Mouse (Mus musculus): ENCODE data around the gene Plekhn1. TPM values are rescaled to one million over a fixed set of nuclear protein-coding genes. Genes with fewer than 3 reads are reported as not detected.

Gene Plekhn1
- polyA plus RNA-seq, 1 experiment from 2014 or later: 18.2 TPM

DNA sequence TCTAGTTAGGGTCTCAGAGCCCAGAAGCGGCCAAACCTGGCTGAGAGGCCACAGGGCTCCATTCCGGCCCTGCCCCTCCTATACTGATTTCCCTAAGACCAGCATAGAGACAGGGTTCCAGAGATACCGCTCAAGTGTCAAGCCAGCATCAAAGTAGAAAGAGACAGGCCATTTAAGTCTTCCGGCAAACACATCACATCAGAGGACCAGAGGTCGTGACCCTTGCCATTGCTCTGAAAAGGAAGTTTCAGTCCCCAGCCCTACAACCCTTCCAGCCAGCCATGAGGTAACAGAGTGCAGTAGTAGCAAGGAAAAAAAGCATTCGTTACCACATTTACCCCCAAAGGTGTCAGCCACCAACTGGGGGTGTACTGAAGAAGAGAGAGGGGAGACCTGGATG lies 40.3 kb downstream of the Plekhn1 start:
- Histone ChIP-seq H3K4me1 (replicated peaks) (peaks cover 66% of the 10 kb centered on the region), H3K9me3 (replicated peaks) (no peaks in the 10 kb centered on the region), H3K9ac (no peak overlapping the region), H3K4me2 (0 out of 2 replicates have a peak overlapping the region, but pooled peaks have one; percentile 99), H3K4me3 (no peak overlapping the region), H3K36me3 (peaks cover 45% of the 10 kb centered on the region), H3K27ac (ENCODE audit: poor library complexity, severe bottlenecking) (no peak overlapping the region), H3K27me3 (replicated peaks) (no peaks in the 10 kb centered on the region)
- ATAC-seq (ENCODE audit: insufficient number of reproducible peaks, low FRiP score): no peak
- WGBS: 50% methylated on average over 6 of the region's 6 CpGs

DNA sequence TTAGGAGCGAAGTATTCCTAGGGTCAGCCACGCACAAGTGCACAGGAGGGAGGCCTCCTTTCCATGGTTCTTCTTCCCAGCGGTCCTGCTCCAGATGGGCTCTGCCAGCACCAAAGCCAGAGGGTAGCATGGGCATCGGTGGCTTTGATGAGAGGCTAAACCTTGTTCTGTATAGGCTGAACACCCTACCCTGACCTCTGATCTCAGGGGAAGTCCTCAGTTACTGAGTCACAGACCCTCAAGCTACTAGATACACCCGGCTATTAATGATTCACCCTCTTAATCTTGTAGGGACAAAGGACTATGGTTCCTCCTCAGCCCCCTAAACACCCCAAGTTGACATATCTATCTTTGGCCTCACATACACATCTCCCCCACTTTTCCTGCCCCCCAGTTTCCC lies 40.8 kb downstream of the Plekhn1 start:
- Histone ChIP-seq H3K4me2 (no peak overlapping the region), H3K9me3 (replicated peaks) (no peaks in the 10 kb centered on the region), H3K4me1 (replicated peaks) (peaks cover 70% of the 10 kb centered on the region), H3K4me3 (no peak overlapping the region), H3K9ac (no peak overlapping the region), H3K27me3 (replicated peaks) (no peaks in the 10 kb centered on the region), H3K36me3 (peaks cover 45% of the 10 kb centered on the region), H3K27ac (ENCODE audit: poor library complexity, severe bottlenecking) (no peak overlapping the region)
- 71% methylated on average over 5 of the region's 5 CpGs for WGBS
- no peak for ATAC-seq (ENCODE audit: insufficient number of reproducible peaks, low FRiP score)

DNA sequence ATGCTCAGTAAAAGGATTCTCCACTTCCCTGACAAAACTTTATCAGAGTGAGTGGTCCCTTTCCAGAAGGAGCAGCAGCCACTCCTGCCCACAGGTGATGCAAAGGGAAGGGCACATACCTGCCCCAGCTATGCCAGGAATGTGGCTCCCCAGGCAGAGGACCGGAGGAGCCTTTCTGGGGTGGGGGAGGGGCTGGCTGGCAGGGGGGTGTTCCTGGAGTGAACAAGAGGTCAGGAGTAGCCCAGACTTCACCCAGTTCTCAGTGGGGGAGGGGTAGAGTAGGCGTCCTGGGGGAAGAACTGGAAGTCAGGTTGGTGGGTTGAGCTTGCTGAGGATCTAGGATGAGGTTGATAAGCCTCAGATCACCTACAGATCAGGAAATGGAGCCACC lies 41.5 kb downstream of the Plekhn1 start:
- H3K4me2 ChIP-seq: peak overlapping the region; percentile 14; the same call in 1 of the 2 replicates
- no peaks in the 10 kb centered on the region for H3K27me3 ChIP-seq (replicated peaks)
- 18% methylated on average over 2 of the region's 2 CpGs for WGBS
- H3K9ac ChIP-seq: no peak overlapping the region
- ATAC-seq (ENCODE audit: insufficient number of reproducible peaks, low FRiP score): no peak
- H3K4me3 ChIP-seq: no peak overlapping the region
- H3K4me1 ChIP-seq (replicated peaks): peaks cover 74% of the 10 kb centered on the region
- H3K9me3 ChIP-seq (replicated peaks): no peaks in the 10 kb centered on the region
- H3K36me3 ChIP-seq: peaks cover 45% of the 10 kb centered on the region
- H3K27ac ChIP-seq (ENCODE audit: poor library complexity, severe bottlenecking): no peak overlapping the region

DNA sequence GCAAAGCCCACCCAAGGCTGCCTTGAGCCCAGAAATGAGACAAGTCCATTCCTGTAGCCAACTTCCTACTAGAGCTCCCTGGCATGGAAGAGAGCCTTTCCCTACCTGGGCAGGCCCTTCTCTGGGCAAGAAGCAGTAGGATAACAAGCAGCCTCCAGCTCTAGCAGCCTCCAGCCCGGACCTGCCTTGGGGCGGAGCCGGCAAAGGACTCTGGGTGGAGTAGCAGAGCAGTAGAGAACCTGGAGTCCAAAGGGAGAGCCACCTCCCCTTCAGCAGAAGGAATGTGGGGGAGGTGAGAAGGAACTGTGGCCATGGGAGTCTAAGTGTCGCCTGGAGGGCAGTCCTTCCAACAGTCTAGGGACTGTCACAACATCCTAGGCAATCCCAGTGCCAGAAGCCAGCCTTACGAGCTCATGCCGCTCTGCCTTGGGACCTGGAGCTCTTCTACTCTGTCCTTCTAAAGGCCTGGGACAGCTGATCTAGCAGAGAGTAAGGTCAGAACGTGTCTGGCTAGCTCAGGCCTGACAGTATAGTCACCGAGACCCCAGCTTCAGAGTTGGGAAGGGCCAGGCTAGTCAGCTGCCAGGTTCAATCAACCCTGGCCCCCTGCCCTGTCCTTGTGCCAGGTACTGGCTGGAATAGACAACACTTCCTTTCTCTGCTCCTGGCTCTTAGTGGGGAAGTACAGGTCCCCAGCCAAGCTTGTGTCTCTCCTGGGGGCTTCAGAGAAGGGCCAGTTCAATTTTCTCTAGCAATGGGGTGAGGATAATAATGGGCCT lies 42.0 kb downstream of the Plekhn1 start:
- H3K9ac ChIP-seq: 0 out of 2 replicates have a peak overlapping the region, but pooled peaks have one; percentile 18
- no peaks in the 10 kb centered on the region for H3K27me3 ChIP-seq (replicated peaks)
- no peak overlapping the region for H3K4me3 ChIP-seq
- H3K4me1 ChIP-seq (replicated peaks): peaks cover 78% of the 10 kb centered on the region
- ATAC-seq (ENCODE audit: insufficient number of reproducible peaks, low FRiP score): no peak
- peak overlapping the region; percentile 14; the same call in 1 of the 2 replicates for H3K4me2 ChIP-seq
- no peaks in the 10 kb centered on the region for H3K9me3 ChIP-seq (replicated peaks)
- H3K27ac ChIP-seq (ENCODE audit: poor library complexity, severe bottlenecking): no peak overlapping the region; the same call in 1 of the 2 replicates
- WGBS: 45% methylated on average over 8 of the region's 8 CpGs
- peaks cover 45% of the 10 kb centered on the region for H3K36me3 ChIP-seq

DNA sequence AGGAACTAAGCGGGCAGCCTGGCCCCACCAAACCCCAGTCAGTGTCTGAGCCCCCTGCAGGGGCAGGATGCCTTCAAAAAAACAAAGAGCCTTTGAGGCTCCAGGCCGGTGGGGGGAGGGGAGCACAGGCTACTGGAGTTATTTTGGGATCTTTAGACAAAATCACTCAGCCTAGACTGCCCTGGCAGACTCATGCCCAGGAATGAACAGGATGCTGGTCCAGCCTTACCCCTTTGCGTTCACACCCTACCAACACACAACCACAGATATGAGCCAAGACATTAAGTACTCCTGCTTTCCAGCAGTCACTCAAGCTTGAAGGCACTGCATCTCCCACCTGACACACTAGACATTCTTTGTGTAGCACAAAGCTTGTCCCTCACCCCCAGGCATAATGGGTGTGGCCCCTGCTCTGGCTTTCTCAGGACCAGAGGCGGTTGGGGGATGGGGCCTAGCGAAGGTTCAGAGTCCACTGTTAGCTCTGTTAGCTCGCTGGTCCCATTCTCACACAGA lies 45.8 kb downstream of the Plekhn1 start:
- no peak overlapping the region for H3K4me3 ChIP-seq
- H3K9ac ChIP-seq: no peak overlapping the region
- H3K4me2 ChIP-seq: peak overlapping the region; percentile 27
- peak overlapping the region; percentile 49; the same call in 1 of the 2 replicates for H3K27ac ChIP-seq (ENCODE audit: poor library complexity, severe bottlenecking)
- H3K4me1 ChIP-seq (replicated peaks): peaks cover 91% of the 10 kb centered on the region
- no peaks in the 10 kb centered on the region for H3K27me3 ChIP-seq (replicated peaks)
- 14% methylated on average over 6 of the region's 6 CpGs for WGBS
- 0 out of 2 replicates have a peak, but pooled peaks have one; percentile 9 for ATAC-seq (ENCODE audit: insufficient number of reproducible peaks, low FRiP score)
- H3K9me3 ChIP-seq (replicated peaks): no peaks in the 10 kb centered on the region
- H3K36me3 ChIP-seq: peaks cover 44% of the 10 kb centered on the region

DNA sequence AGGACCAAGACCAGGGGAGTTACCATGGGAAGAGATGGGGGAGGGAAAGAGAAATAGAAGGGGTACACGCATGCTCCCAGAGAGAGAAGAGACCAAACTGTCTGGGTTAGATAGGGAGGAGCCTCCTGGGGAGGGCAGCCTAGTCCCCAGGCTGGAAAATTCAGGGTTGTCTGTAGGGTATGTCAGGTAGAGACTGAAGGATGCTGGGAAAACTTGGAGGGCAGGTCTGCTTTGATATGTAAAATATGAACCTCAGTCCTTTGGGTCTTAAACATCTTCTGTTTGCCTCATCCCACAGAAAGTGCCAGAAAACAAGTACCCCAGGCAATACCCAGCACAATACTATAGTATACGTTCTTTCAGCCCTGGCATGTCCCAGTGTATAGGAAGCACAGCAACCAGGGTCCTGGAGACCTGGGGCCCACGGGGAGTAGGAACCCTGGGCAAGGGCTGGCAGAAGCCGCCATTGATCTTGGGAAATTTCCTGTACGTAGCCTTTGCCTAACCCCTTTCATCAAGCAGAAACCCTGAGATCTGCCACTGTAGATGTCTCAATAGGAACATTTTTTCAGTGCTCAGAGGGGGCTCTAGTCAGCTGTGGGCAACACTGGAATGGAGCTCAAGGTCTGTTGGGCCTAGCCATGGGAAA lies 46.4 kb downstream of the Plekhn1 start:
- Histone ChIP-seq H3K4me1 (replicated peaks) (peaks cover 85% of the 10 kb centered on the region), H3K36me3 (peaks cover 44% of the 10 kb centered on the region), H3K9me3 (replicated peaks) (no peaks in the 10 kb centered on the region), H3K27ac (ENCODE audit: poor library complexity, severe bottlenecking) (peak overlapping the region; percentile 49; the same call in 1 of the 2 replicates), H3K9ac (no peak overlapping the region), H3K4me3 (no peak overlapping the region), H3K27me3 (replicated peaks) (no peaks in the 10 kb centered on the region), H3K4me2 (peak overlapping the region; percentile 27)
- 59% methylated on average over 5 of the region's 5 CpGs for WGBS
- no peak for ATAC-seq (ENCODE audit: insufficient number of reproducible peaks, low FRiP score)

DNA sequence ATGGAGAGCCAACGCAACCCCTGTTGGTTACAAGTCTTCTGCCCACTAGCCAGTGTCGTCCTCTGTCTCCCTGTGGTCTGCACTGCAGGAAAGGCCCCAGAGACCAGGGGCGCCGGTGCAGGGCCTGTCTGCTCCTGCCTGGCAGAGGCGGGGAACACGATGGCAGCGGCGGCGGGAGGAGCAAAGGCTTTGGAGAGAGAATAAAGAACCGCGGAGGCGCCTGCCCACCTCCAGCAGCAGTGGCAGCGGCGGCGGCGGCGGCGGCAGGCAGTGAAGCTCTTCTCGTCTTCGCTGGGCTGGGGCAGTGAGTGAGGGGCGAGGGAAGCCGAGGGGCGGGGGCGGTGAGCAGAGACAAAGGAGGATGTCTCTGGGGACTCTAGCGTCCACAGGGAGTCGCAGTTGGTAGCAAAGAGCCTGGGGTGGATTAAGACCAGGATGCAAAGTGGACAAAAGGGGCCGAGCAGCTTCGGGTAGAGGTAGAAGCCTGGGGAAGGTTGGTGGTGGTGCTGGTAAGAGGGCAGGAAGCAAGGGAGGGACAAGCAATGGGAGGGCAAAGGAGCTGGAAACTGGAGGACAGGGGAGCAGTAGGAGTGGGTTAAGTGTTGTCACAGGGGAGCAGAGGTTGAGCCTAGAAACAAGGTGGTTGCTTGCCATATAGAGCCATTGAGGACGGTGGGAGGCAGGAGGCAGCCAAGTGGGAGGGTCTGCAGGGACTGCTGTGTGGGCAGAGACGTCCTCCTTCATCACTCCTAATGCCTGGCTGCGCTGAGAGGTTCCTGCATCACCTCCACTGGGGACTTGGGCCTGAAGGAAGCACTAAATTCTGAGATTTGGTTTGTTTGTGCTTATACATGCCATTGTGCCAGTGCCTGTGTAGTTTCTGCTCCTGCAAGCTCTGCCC lies 48.5 kb downstream of the Plekhn1 start:
- no peak for ATAC-seq (ENCODE audit: insufficient number of reproducible peaks, low FRiP score)
- H3K27ac ChIP-seq (ENCODE audit: poor library complexity, severe bottlenecking): peak overlapping the region; percentile 64

DNA sequence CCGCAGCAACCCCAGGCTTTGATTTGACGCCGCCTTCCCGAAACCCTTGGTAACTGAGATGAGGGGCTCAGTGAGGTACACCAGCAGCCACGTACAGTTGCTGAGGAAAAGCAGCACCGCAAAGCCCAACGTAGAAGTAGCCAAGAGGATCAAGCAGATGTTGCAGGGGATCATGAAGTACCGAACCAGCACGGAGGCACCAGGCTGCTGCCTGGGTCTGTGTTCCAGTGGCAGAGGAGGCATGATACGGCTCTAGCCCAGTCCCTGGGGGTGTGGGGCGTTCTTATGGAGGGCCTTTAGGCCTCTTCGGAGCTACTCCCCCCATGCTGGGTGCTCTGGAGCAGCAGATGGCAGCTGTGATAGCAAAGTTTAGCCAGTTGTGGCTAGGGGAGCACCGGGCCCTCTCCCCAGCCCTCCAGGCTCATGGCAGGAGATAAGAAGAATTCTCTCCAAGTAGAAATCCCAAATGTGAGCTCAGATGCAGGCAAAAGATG lies 49.2 kb downstream of the Plekhn1 start:
- no peak for ATAC-seq (ENCODE audit: insufficient number of reproducible peaks, low FRiP score)
- Histone ChIP-seq H3K27ac (ENCODE audit: poor library complexity, severe bottlenecking) (peak overlapping the region; percentile 64), H3K4me2 (peak overlapping the region; percentile 66), H3K9ac (peak overlapping the region; percentile 74), H3K9me3 (replicated peaks) (no peaks in the 10 kb centered on the region), H3K36me3 (peaks cover 32% of the 10 kb centered on the region), H3K4me1 (replicated peaks) (peaks cover 63% of the 10 kb centered on the region), H3K27me3 (replicated peaks) (no peaks in the 10 kb centered on the region), H3K4me3 (peak overlapping the region; percentile 37)
- WGBS: 64% methylated on average over 13 of the region's 13 CpGs

More for the DNA sequence above, 48.5 kb downstream of the Plekhn1 start:
- Histone ChIP-seq H3K4me2 (peak overlapping the region; percentile 66), H3K9me3 (replicated peaks) (no peaks in the 10 kb centered on the region), H3K36me3 (peaks cover 35% of the 10 kb centered on the region), H3K4me1 (replicated peaks) (peaks cover 69% of the 10 kb centered on the region), H3K27me3 (replicated peaks) (no peaks in the 10 kb centered on the region), H3K4me3 (peak overlapping the region; percentile 37), H3K9ac (peak overlapping the region; percentile 74)
- WGBS: 8% methylated on average over 30 of the region's 31 CpGs

DNA sequence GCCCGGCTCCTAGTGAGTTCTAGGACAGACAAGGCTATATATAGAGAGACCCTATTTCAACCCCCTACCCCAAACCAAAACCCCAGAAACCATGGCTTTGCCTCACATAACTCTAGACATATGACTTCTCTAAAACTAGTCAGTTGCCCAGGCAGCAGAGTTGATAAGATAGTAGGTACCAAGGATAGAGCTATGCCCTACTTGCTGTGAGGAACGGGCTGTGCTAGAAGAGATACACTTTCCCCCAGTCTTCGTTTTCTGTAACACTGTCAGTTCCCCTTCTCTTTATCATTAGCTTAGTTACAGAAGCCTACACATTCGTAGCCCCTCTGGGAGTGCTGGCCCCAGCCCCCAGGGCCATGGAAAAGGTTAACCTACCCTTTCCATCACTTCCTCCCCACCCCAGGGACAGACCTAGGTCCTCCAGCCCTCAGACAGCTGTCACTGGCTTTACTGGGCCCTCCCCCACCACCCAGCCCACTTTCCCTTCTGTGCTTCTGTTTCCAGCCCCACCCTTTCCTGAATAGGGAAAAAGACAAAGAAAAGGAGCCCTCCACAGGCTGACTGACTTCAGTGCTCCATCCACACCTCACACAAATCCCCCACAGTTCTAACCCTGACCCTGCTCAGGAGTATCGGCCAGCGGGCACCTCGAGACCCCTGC lies 50.2 kb downstream of the Plekhn1 start:
- peak overlapping the region; percentile 24; the same call in 1 of the 2 replicates for H3K4me2 ChIP-seq
- H3K36me3 ChIP-seq: peaks cover 36% of the 10 kb centered on the region
- ATAC-seq (ENCODE audit: insufficient number of reproducible peaks, low FRiP score): peak; percentile 62
- H3K9me3 ChIP-seq (replicated peaks): no peaks in the 10 kb centered on the region
- H3K27me3 ChIP-seq (replicated peaks): no peaks in the 10 kb centered on the region
- H3K4me3 ChIP-seq: no peak overlapping the region
- H3K9ac ChIP-seq: no peak overlapping the region
- H3K4me1 ChIP-seq (replicated peaks): peaks cover 52% of the 10 kb centered on the region
- peak overlapping the region; percentile 29; the same call in 1 of the 2 replicates for H3K27ac ChIP-seq (ENCODE audit: poor library complexity, severe bottlenecking)
- 58% methylated on average over 7 of the region's 7 CpGs for WGBS

DNA sequence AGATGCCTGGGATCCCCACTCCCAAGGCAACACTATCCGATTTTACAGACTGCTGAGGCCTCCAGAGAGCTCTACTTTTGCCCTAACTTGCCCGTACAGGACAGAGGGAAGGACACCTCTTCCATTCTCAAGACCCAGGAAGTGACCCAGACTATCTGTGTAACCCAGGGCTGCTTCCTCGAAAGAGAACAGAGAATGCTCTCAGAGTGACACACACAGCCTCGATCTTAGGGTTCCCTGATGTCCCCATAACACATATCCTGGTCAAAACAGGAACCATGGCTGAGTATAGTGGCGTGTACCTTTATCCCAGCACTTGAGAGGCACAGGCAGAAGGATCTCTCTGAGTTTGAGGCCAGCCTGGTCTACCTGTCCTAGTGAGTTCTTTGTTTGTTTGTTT lies 50.9 kb downstream of the Plekhn1 start:
- Histone ChIP-seq H3K27me3 (replicated peaks) (no peaks in the 10 kb centered on the region), H3K4me2 (no peak overlapping the region), H3K36me3 (peaks cover 43% of the 10 kb centered on the region), H3K4me3 (no peak overlapping the region), H3K9ac (no peak overlapping the region), H3K9me3 (replicated peaks) (no peaks in the 10 kb centered on the region), H3K27ac (ENCODE audit: poor library complexity, severe bottlenecking) (no peak overlapping the region), H3K4me1 (replicated peaks) (peaks cover 46% of the 10 kb centered on the region)
- WGBS: 73% methylated on average over 5 of the region's 5 CpGs
- no peak for ATAC-seq (ENCODE audit: insufficient number of reproducible peaks, low FRiP score)

All from heart, embryonic 12.5 days (tissue).